ENCODE assay signal across 16 mouse cellular contexts in genomic region chr4:109705349-109705748, GRCm38 (mm10). TPM values are rescaled to one million over a fixed set of nuclear protein-coding genes. Genes with fewer than 3 reads are reported as not detected.
A peak's percentile ranks its signal among the peaks of the same experiment; 100 is the strongest.
DNase-seq lines count a peak whose midpoint lies in the region; ATAC-seq lines count a peak whose summit lies in the region.
"Had no signal": no experiment of that assay in that cellular context is flagged by ENCODE, and none has a peak within 500 bp of the region (broad histone marks: within the 10 kb centered on the region; RNA-seq: fewer than 3 reads in every experiment).

No protein-coding gene starts in this region.

- DNase-seq in 3T3-L1 (ENCODE audit: low read depth, low spot score) (peak; percentile 55), 416B (ENCODE audit: low read depth) (peak; percentile 74), NIH3T3 (ENCODE audit: low read depth) (peak; percentile 45)
- DNase-seq in retina, embryonic 14.5 days (ENCODE audit: low spot score): no peak
- no peak for DNase-seq in frontal cortex, adult 2 months (ENCODE audit: extremely low spot score in 1 of 2, low spot score in 1 of 2)
- DNase-seq: adrenal gland, postnatal 10 days; adrenal gland, postnatal 25 days; cerebellum, adult 11-12 months; cerebellum, adult 2 months; cerebellum, adult 9-10 months; cerebellum, postnatal 10 days; cerebellum, postnatal 25 days; forebrain, postnatal 0 days had no signal

- no peak for ATAC-seq in monocyte, adult 5-6 weeks (replicated peaks; ENCODE audit: insufficient number of reproducible peaks, low FRiP score, low TSS enrichment, poor library complexity, severe bottlenecking)
- ATAC-seq: forebrain, embryonic 13.5 days; forebrain, embryonic 15.5 days; forebrain, postnatal 0 days had no signal

RNA-seq across cellular contexts. Expression of gene Faf1, which starts 29.0 kb away (rescaled TPM):
- 38.0 to 46.6 TPM (median 46.0 TPM) in 3 replicates for total RNA-seq in monocyte, adult 5-6 weeks (2017)
- 16.2 and 21.4 TPM in 2 replicates for polyA plus RNA-seq in frontal cortex, adult 2 months (2012; rRNA removed)

RNA-seq across cellular contexts. Expression of gene Cdkn2c, which starts 38.4 kb away (rescaled TPM):
- total RNA-seq in monocyte, adult 5-6 weeks (2017): 13.2 to 18.8 TPM (median 16.2 TPM) in 3 replicates
- 4.3 and 4.8 TPM in 2 replicates for polyA plus RNA-seq in frontal cortex, adult 2 months (2012; rRNA removed)

Comparison
In these comparisons a context has a peak if more than half of its experiments do, and no peak if none do; other contexts are left out.
1. DNase-seq: peak in 3T3-L1 (single experiment), 416B (single experiment) and NIH3T3 (single experiment); none in retina, embryonic 14.5 days (single experiment) and frontal cortex, adult 2 months (0 of 2).